Mouse (Mus musculus) neural tube, embryonic 13.5 days (tissue): ENCODE measurements around the gene Apc2. TPM values are rescaled to one million over a fixed set of nuclear protein-coding genes. Genes with fewer than 3 reads are reported as not detected.

Experiments used
- ATAC-seq: fragments of 200-750 bp; cut with Nextera tagmentation; 2 replicates; pipeline ENCODE4 v1.8.0; 2017; ENCODE audit warnings: low read depth, mild to moderate bottlenecking, moderate TSS enrichment, moderate library complexity
- H3K27ac ChIP-seq: fragments of 300-500 bp; sonication (generic); replicated peaks from 2 replicates; pipeline ENCODE4 v1.5.1; 2015; ENCODE audit warnings: moderate library complexity, mild to moderate bottlenecking, inconsistent platforms
- H3K27me3 ChIP-seq: fragments of 300-500 bp; sonication (generic); 2 replicates; pipeline ENCODE4 v1.6.1; 2015; ENCODE audit warnings: mild to moderate bottlenecking, inconsistent platforms
- H3K36me3 ChIP-seq: fragments of 300-500 bp; sonication (generic); 2 replicates; pipeline ENCODE4 v1.6.1; 2015; ENCODE audit warnings: mild to moderate bottlenecking, inconsistent platforms
- H3K4me1 ChIP-seq: fragments of 300-500 bp; sonication (generic); replicated peaks from 2 replicates; pipeline ENCODE4 v1.6.1; 2015; ENCODE audit warnings: inconsistent platforms
- H3K4me2 ChIP-seq: fragments of 300-500 bp; sonication (generic); 2 replicates; pipeline ENCODE4 v1.6.1; 2015; ENCODE audit warnings: inconsistent platforms, mild to moderate bottlenecking, moderate library complexity
- H3K4me3 ChIP-seq: fragments of 300-500 bp; sonication (generic); 2 replicates; pipeline ENCODE4 v1.5.1; 2015; ENCODE audit warnings: mild to moderate bottlenecking, inconsistent platforms
- H3K9ac ChIP-seq: fragments of 300-500 bp; sonication (generic); 2 replicates; pipeline ENCODE4 v1.6.1; 2015; ENCODE audit warnings: moderate library complexity, mild to moderate bottlenecking, inconsistent platforms
- H3K9me3 ChIP-seq: fragments of 300-500 bp; sonication (generic); 2 replicates; pipeline ENCODE4 v1.6.1; 2016; ENCODE audit warnings: inconsistent platforms
- WGBS: fragments of 180-500 bp; shearing (Covaris S2); methylation state at CpG from one replicate; pipeline ENCODE4 v1.1.7; 2015; 5-methylcytosine and 5-hydroxymethylcytosine counted together
- polyA plus RNA-seq: library from polyadenylated mRNA; unstranded; fragments of >200 nt; fragmentation: Nextera tagmentation; extraction: Ambion mirVana; gene quantifications from 2 replicates; pipeline ENCODE4 v1.2.1, GENCODE M21; 2015

Apc2 gene
- polyA plus RNA-seq, 1 experiment from 2014 or later: 156 TPM

GRCm38 (mm10) chr10:80282481-80283441 is 13.0 kb upstream of the Apc2 start:
- Histone ChIP-seq H3K4me3 (no peak overlapping the region), H3K9me3 (no peaks in the 10 kb centered on the region), H3K27ac (peak overlapping the region; percentile 71), H3K9ac (no peak overlapping the region), H3K27me3 (no peaks in the 10 kb centered on the region), H3K36me3 (peaks cover 95% of the 10 kb centered on the region), H3K4me1 (peaks cover 10% of the 10 kb centered on the region), H3K4me2 (no peak overlapping the region)
- WGBS: 89% methylated on average over 20 of the region's 20 CpGs
- ATAC-seq: no peak

GRCm38 (mm10) chr10:80285222-80286070 is 10.3 kb upstream of the Apc2 start:
- H3K36me3 ChIP-seq: peaks cover 86% of the 10 kb centered on the region

GRCm38 (mm10) chr10:80288097-80288496 is 7.7 kb upstream of the Apc2 start:
- WGBS: 96% methylated on average over 12 of the region's 12 CpGs
- H3K9me3 ChIP-seq: no peaks in the 10 kb centered on the region
- no peak overlapping the region for H3K4me3 ChIP-seq
- H3K4me2 ChIP-seq: no peak overlapping the region
- H3K4me1 ChIP-seq: peaks cover 10% of the 10 kb centered on the region
- no peak overlapping the region for H3K27ac ChIP-seq
- H3K9ac ChIP-seq: no peak overlapping the region
- H3K27me3 ChIP-seq: no peaks in the 10 kb centered on the region
- ATAC-seq: no peak
- peaks cover 62% of the 10 kb centered on the region for H3K36me3 ChIP-seq

More at GRCm38 (mm10) chr10:80285222-80286070, 10.3 kb upstream of the Apc2 start:
- H3K27ac ChIP-seq: 0 out of 2 replicates have a peak overlapping the region, but pooled peaks have one; percentile 14
- no peaks in the 10 kb centered on the region for H3K9me3 ChIP-seq
- 71% methylated on average over 14 of the region's 15 CpGs for WGBS
- no peaks in the 10 kb centered on the region for H3K27me3 ChIP-seq
- H3K4me2 ChIP-seq: no peak overlapping the region
- no peak overlapping the region for H3K4me3 ChIP-seq
- H3K9ac ChIP-seq: no peak overlapping the region
- ATAC-seq: no peak
- peaks cover 10% of the 10 kb centered on the region for H3K4me1 ChIP-seq

- Histone ChIP-seq H3K9me3 (no peaks in the 10 kb centered on the region), H3K4me3 (no peak overlapping the region), H3K36me3 (peaks cover 62% of the 10 kb centered on the region), H3K9ac (no peak overlapping the region), H3K4me1 (peaks cover 15% of the 10 kb centered on the region), H3K27me3 (no peaks in the 10 kb centered on the region), H3K27ac (no peak overlapping the region), H3K4me2 (no peak overlapping the region)
- 79% methylated on average over 8 of the region's 8 CpGs for WGBS
- ATAC-seq: no peak
Measured at GRCm38 (mm10) chr10:80288657-80289056, 7.1 kb upstream of the Apc2 start.

- peak within 1 kb of the TSS; percentile 100 for H3K4me2 ChIP-seq
- ATAC-seq: peak; percentile 69
- peaks cover 54% of the 10 kb centered on the region for H3K4me1 ChIP-seq
- peak within 1 kb of the TSS; percentile 97 for H3K4me3 ChIP-seq
- peak within 1 kb of the TSS; percentile 91 for H3K27ac ChIP-seq
- under 1% methylated on average over 72 of the region's 72 CpGs for WGBS
- peaks cover 39% of the 10 kb centered on the region for H3K36me3 ChIP-seq
- H3K9ac ChIP-seq: peak within 1 kb of the TSS; percentile 100
- no peaks in the 10 kb centered on the region for H3K9me3 ChIP-seq
- H3K27me3 ChIP-seq: no peaks in the 10 kb centered on the region
Measured at GRCm38 (mm10) chr10:80292251-80293146, 3.3 kb upstream of the Apc2 start, which contains the start of gene Rps15. Gene Rps15, plus strand, starts transcription at chr10:80292453.

- Histone ChIP-seq H3K9ac (peak overlapping the region; percentile 100), H3K4me1 (peaks cover 62% of the 10 kb centered on the region), H3K9me3 (no peaks in the 10 kb centered on the region), H3K36me3 (peaks cover 32% of the 10 kb centered on the region), H3K4me2 (peak overlapping the region; percentile 100), H3K27me3 (no peaks in the 10 kb centered on the region), H3K4me3 (peak overlapping the region; percentile 97), H3K27ac (peak overlapping the region; percentile 91)
- 21% methylated on average over 14 of the region's 14 CpGs for WGBS
- no peak for ATAC-seq
Measured at GRCm38 (mm10) chr10:80293325-80293724, 2.5 kb upstream of the Apc2 start.

GRCm38 (mm10) chr10:80294311-80294710 is 1.5 kb upstream of the Apc2 start:
- Histone ChIP-seq H3K36me3 (peaks cover 23% of the 10 kb centered on the region), H3K27ac (0 out of 2 replicates have a peak overlapping the region, but pooled peaks have one; percentile 1), H3K4me1 (peaks cover 66% of the 10 kb centered on the region), H3K4me3 (no peak overlapping the region), H3K27me3 (no peaks in the 10 kb centered on the region), H3K9ac (peak overlapping the region; percentile 100), H3K9me3 (no peaks in the 10 kb centered on the region), H3K4me2 (0 out of 2 replicates have a peak overlapping the region, but pooled peaks have one; percentile 100)
- ATAC-seq: no peak
- WGBS: 71% methylated on average over 4 of the region's 4 CpGs

GRCm38 (mm10) chr10:80294788-80295303 is 931 bp upstream of the Apc2 start:
- Histone ChIP-seq H3K36me3 (peaks cover 21% of the 10 kb centered on the region), H3K9ac (peak overlapping the region; percentile 100), H3K9me3 (no peaks in the 10 kb centered on the region), H3K27ac (peak overlapping the region; percentile 97), H3K4me2 (peak overlapping the region; percentile 99), H3K27me3 (no peaks in the 10 kb centered on the region), H3K4me1 (peaks cover 71% of the 10 kb centered on the region), H3K4me3 (no peak overlapping the region)
- WGBS: 41% methylated on average over 7 of the region's 7 CpGs
- ATAC-seq: no peak

GRCm38 (mm10) chr10:80296824-80297223 is 1.0 kb downstream of the Apc2 start:
- Histone ChIP-seq H3K4me1 (peaks cover 85% of the 10 kb centered on the region), H3K4me3 (peak overlapping the region; percentile 44), H3K9ac (peak overlapping the region; percentile 100), H3K4me2 (peak overlapping the region; percentile 99), H3K27me3 (no peaks in the 10 kb centered on the region), H3K36me3 (peaks cover 25% of the 10 kb centered on the region), H3K27ac (peak overlapping the region; percentile 97), H3K9me3 (no peaks in the 10 kb centered on the region)
- 74% methylated on average over 5 of the region's 5 CpGs for WGBS
- ATAC-seq: no peak

GRCm38 (mm10) chr10:80297526-80298133 is 1.9 kb downstream of the Apc2 start:
- Histone ChIP-seq H3K4me1 (peaks cover 90% of the 10 kb centered on the region), H3K27me3 (no peaks in the 10 kb centered on the region), H3K36me3 (peaks cover 33% of the 10 kb centered on the region), H3K4me3 (peak overlapping the region; percentile 44; the same call in 1 of the 2 replicates), H3K9ac (peak overlapping the region; percentile 100), H3K4me2 (peak overlapping the region; percentile 99), H3K27ac (peak overlapping the region; percentile 97), H3K9me3 (no peaks in the 10 kb centered on the region)
- ATAC-seq: no peak
- WGBS: 69% methylated on average over 8 of the region's 8 CpGs
